Mouse (Mus musculus) testis, adult 2 months (tissue): ENCODE data around the gene Gpr1. TPM values are rescaled to one million over a fixed set of nuclear protein-coding genes. Genes with fewer than 3 reads are reported as not detected.

ENCODE experiments used
- H3K27ac ChIP-seq: fragments of 200-500 bp; 2 replicates; pipeline ENCODE4 v1.5.1; 2012; ENCODE audit warnings: low read depth, low read length; ENCODE audit not compliant: control insufficient read depth, insufficient read depth
- H3K27me3 ChIP-seq: fragments of 200-500 bp; 2 replicates; pipeline ENCODE4 v1.6.1; 2012; ENCODE audit warnings: mild to moderate bottlenecking, low read length, moderate library complexity; ENCODE audit not compliant: control insufficient read depth, insufficient read depth
- H3K36me3 ChIP-seq: fragments of 200-500 bp; 2 replicates; pipeline ENCODE4 v1.6.1; 2012; ENCODE audit warnings: mild to moderate bottlenecking, low read length; ENCODE audit not compliant: control insufficient read depth, insufficient read depth
- H3K4me1 ChIP-seq: fragments of 200-500 bp; 2 replicates; pipeline ENCODE4 v1.6.1; 2012; ENCODE audit warnings: low read length; ENCODE audit not compliant: control insufficient read depth, insufficient read depth
- H3K4me3 ChIP-seq: fragments of 200-500 bp; 2 replicates; pipeline ENCODE4 v1.5.1; 2012; ENCODE audit warnings: low read depth, mild to moderate bottlenecking, low read length, moderate library complexity, mixed read lengths; ENCODE audit not compliant: control insufficient read depth
- CTCF ChIP-seq: fragments of 200-500 bp; IDR thresholded peaks from 2 replicates; pipeline ENCODE4 v1.5.1; 2012; ENCODE audit warnings: low read depth, mild to moderate bottlenecking, inconsistent platforms, low read length, moderate library complexity; ENCODE audit not compliant: control insufficient read depth, insufficient read depth, insufficient replicate concordance
- POLR2A ChIP-seq: fragments of 200-500 bp; IDR thresholded peaks from 2 replicates; pipeline ENCODE4 v1.6.1; 2012; ENCODE audit warnings: low read depth, mild to moderate bottlenecking, inconsistent platforms, low read length, moderate library complexity; ENCODE audit not compliant: control insufficient read depth
- polyA plus RNA-seq: library from polyadenylated mRNA; depleted of rRNA; stranded (reverse); fragments of >200 nt; gene quantifications from 2 replicates; pipeline ENCODE4 v1.2.3, GENCODE M21; 2012; rRNA removed

Gene Gpr1
- polyA plus RNA-seq: 0.14 and 0.15 TPM in 2 replicates

GRCm38 (mm10) chr1:63214271-63214558, at the start of gene Gpr1:
Gene Gpr1, minus strand, starts transcription at chr1:63214543.
- no peak for TF ChIP-seq POLR2A
- no peaks in the 10 kb centered on the region for H3K36me3 ChIP-seq
- H3K27me3 ChIP-seq: no peaks in the 10 kb centered on the region
- H3K27ac ChIP-seq: no peak within 1 kb of the TSS
- no peaks in the 10 kb centered on the region; the same call in 1 of the 2 replicates for H3K4me1 ChIP-seq
- no peak within 1 kb of the TSS for H3K4me3 ChIP-seq

GRCm38 (mm10) chr1:63263671-63264070, 49.3 kb upstream of the Gpr1 start:
- H3K36me3 ChIP-seq: no peaks in the 10 kb centered on the region
- peaks cover 6% of the 10 kb centered on the region; the same call in 1 of the 2 replicates for H3K4me1 ChIP-seq
- H3K27me3 ChIP-seq: no peaks in the 10 kb centered on the region
- TF ChIP-seq POLR2A (no peak), CTCF (no peak)
- no peak overlapping the region for H3K27ac ChIP-seq
- no peak overlapping the region for H3K4me3 ChIP-seq

- Histone ChIP-seq H3K36me3 (no peaks in the 10 kb centered on the region), H3K27ac (no peak overlapping the region), H3K27me3 (no peaks in the 10 kb centered on the region), H3K4me3 (no peak overlapping the region; the same call in 1 of the 2 replicates), H3K4me1 (peaks cover 4% of the 10 kb centered on the region; the same call in 1 of the 2 replicates)
- TF ChIP-seq CTCF (no peak), POLR2A (no peak)
Observed at GRCm38 (mm10) chr1:63261041-63261590, 46.8 kb upstream of the Gpr1 start.

- Histone ChIP-seq H3K4me3 (no peak overlapping the region), H3K4me1 (peaks cover 4% of the 10 kb centered on the region; the same call in 1 of the 2 replicates), H3K27me3 (no peaks in the 10 kb centered on the region), H3K27ac (no peak overlapping the region), H3K36me3 (no peaks in the 10 kb centered on the region)
- no peak for TF ChIP-seq POLR2A
- TF ChIP-seq CTCF: no peak
Observed at GRCm38 (mm10) chr1:63260742-63261033, 46.3 kb upstream of the Gpr1 start.

GRCm38 (mm10) chr1:63259916-63260741, 45.8 kb upstream of the Gpr1 start:
- no peak for TF ChIP-seq POLR2A
- no peak for TF ChIP-seq CTCF
- H3K27me3 ChIP-seq: no peaks in the 10 kb centered on the region
- peaks cover 4% of the 10 kb centered on the region; the same call in 1 of the 2 replicates for H3K4me1 ChIP-seq
- no peak overlapping the region for H3K27ac ChIP-seq
- H3K4me3 ChIP-seq: no peak overlapping the region
- H3K36me3 ChIP-seq: no peaks in the 10 kb centered on the region

- no peak for TF ChIP-seq CTCF
- no peak for TF ChIP-seq POLR2A
- Histone ChIP-seq H3K27me3 (no peaks in the 10 kb centered on the region), H3K4me3 (no peak overlapping the region), H3K27ac (no peak overlapping the region), H3K36me3 (no peaks in the 10 kb centered on the region), H3K4me1 (peaks cover 4% of the 10 kb centered on the region; the same call in 1 of the 2 replicates)
Observed at GRCm38 (mm10) chr1:63259271-63259830, 45.0 kb upstream of the Gpr1 start.

GRCm38 (mm10) chr1:63258501-63258900, 44.2 kb upstream of the Gpr1 start:
- peaks cover 4% of the 10 kb centered on the region; the same call in 1 of the 2 replicates for H3K4me1 ChIP-seq
- TF ChIP-seq POLR2A: no peak
- no peak for TF ChIP-seq CTCF
- no peaks in the 10 kb centered on the region for H3K27me3 ChIP-seq
- no peak overlapping the region for H3K27ac ChIP-seq
- no peaks in the 10 kb centered on the region for H3K36me3 ChIP-seq
- no peak overlapping the region for H3K4me3 ChIP-seq
